In the genomic region with DNA sequence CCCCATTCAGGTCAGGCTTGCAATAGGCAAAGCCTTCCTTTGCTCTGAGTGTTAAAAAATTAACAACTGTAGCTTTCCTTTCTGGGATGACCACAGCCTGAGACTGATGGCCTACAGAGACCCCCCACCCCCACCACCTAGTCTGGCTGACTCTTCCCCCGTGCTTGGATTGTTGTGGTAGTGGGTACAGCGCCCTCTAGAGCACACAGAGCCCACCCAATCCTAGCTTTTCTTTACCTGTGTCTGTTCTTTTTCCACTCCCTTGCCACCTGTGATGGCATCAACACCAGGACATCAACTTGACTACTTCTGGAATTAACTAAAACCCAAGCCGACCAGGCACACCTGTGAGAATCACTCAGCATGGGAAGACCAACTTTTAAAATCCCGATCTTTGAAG, we compare ENCODE assay signal across 21 mouse cellular contexts.
DNase-seq lines count a peak whose midpoint lies in the region; ATAC-seq and TF ChIP-seq lines count a peak whose summit lies in the region.
"Had no signal": no experiment of that assay in that cellular context is flagged by ENCODE, and none has a peak within 500 bp of the region (broad histone marks: within the 10 kb centered on the region; RNA-seq: fewer than 3 reads in every experiment).

No protein-coding gene starts in this region.

- H3K4me3 ChIP-seq in liver, adult 2 months (ENCODE audit: insufficient read depth, low read depth, low read length) = no peak overlapping the region
- H3K4me3 ChIP-seq in small intestine, adult 2 months (ENCODE audit: low read depth, low read length) = no peak overlapping the region
- H3K4me3 ChIP-seq: embryonic facial prominence, embryonic 15.5 days; heart, embryonic 15.5 days; limb, embryonic 15.5 days; lung, embryonic 15.5 days; midbrain, embryonic 12.5 days; myocyte; neural tube, embryonic 15.5 days had no signal

- H3K9ac ChIP-seq in liver, adult 2 months (ENCODE audit: low read depth, low read length) = no peak overlapping the region
- H3K9ac ChIP-seq: embryonic facial prominence, embryonic 15.5 days; heart, embryonic 15.5 days; limb, embryonic 15.5 days; lung, embryonic 15.5 days; midbrain, embryonic 12.5 days; neural tube, embryonic 15.5 days had no signal

- ATAC-seq in inflammation-experienced regulatory T-cells, adult 6 months = no peak
- ATAC-seq: forebrain, embryonic 16.5 days had no signal

- no peak for DNase-seq in liver, adult 2 months (ENCODE audit: extremely low read depth, low read depth, low spot score)
- DNase-seq in liver = no peak
- peak; percentile 22 for DNase-seq in thymus, postnatal 0 days (ENCODE audit: low spot score)
- no peak for DNase-seq in thymus, adult 18-20 months
- no peak for DNase-seq in gastrocnemius, postnatal 4 days (ENCODE audit: low spot score in 2 of 2)
- DNase-seq: adrenal gland, postnatal 36 days; cerebellum, adult 18-20 months; cerebellum, postnatal 36 days; kidney, adult 8-10 months; kidney, postnatal 14 days; right cerebral cortex, postnatal 25 days had no signal

- peaks cover 2% of the 10 kb centered on the region; the same call in 1 of the 2 replicates for H3K4me1 ChIP-seq in liver, adult 2 months (ENCODE audit: control insufficient read depth, insufficient read depth, low read length)
- H3K4me1 ChIP-seq in small intestine, adult 2 months (ENCODE audit: control insufficient read depth, insufficient read depth, insufficient read length, low read length) = 0 out of 2 replicates have a peak, but pooled peaks cover 3% of the 10 kb centered on the region
- H3K4me1 ChIP-seq: midbrain, embryonic 12.5 days; neural tube, embryonic 15.5 days had no signal

- 0 out of 2 replicates have a peak, but pooled peaks have one; percentile 4 for TF ChIP-seq CTCF in liver, adult 2 months (IDR thresholded peaks at IDR 0.05; ENCODE audit: low read depth, low read length)
- TF ChIP-seq CTCF in small intestine, adult 2 months (IDR thresholded peaks at IDR 0.05; ENCODE audit: extremely low read depth, insufficient read length, insufficient replicate concordance, low read depth, low read length) = peak; percentile 4; the same call in 1 of the 2 replicates

- H3K27ac ChIP-seq in liver, adult 2 months (replicated peaks; ENCODE audit: insufficient read depth, low read depth, low read length) = no peak overlapping the region
- no peak overlapping the region for H3K27ac ChIP-seq in small intestine, adult 2 months (ENCODE audit: insufficient read depth, low read depth, low read length)
- H3K27ac ChIP-seq: embryonic facial prominence, embryonic 15.5 days; heart, embryonic 15.5 days; limb, embryonic 15.5 days; lung, embryonic 15.5 days; midbrain, embryonic 12.5 days; neural tube, embryonic 15.5 days had no signal

- WGBS in liver, adult 2 months = 73% methylated on average over 4 of the region's 4 CpGs
- 78% methylated on average over 4 of the region's 4 CpGs for WGBS in small intestine, adult 2 months

- no peak for TF ChIP-seq POLR2A in liver, adult 2 months (IDR thresholded peaks at IDR 0.05; ENCODE audit: extremely low read depth, insufficient read depth, low read length)
- TF ChIP-seq POLR2A in small intestine, adult 2 months (IDR thresholded peaks at IDR 0.05; ENCODE audit: low read depth, low read length) = no peak

- no peaks in the 10 kb centered on the region for H3K36me3 ChIP-seq in liver, adult 2 months (ENCODE audit: control insufficient read depth, insufficient read depth, low read length)
- H3K36me3 ChIP-seq in small intestine, adult 2 months (ENCODE audit: control insufficient read depth, insufficient read depth, low read length) = no peaks in the 10 kb centered on the region
- H3K36me3 ChIP-seq: embryonic facial prominence, embryonic 15.5 days; heart, embryonic 15.5 days; limb, embryonic 15.5 days; lung, embryonic 15.5 days; midbrain, embryonic 12.5 days; neural tube, embryonic 15.5 days had no signal

- no peaks in the 10 kb centered on the region for H3K27me3 ChIP-seq in liver, adult 2 months (ENCODE audit: control insufficient read depth, insufficient read depth, low read length)
- no peaks in the 10 kb centered on the region for H3K27me3 ChIP-seq in small intestine, adult 2 months (ENCODE audit: control insufficient read depth, insufficient read depth, low read length)
- H3K27me3 ChIP-seq: embryonic facial prominence, embryonic 15.5 days; heart, embryonic 15.5 days; limb, embryonic 15.5 days; lung, embryonic 15.5 days; neural tube, embryonic 15.5 days had no signal

- no peaks in the 10 kb centered on the region for H3K79me2 ChIP-seq in liver, adult 2 months (ENCODE audit: control insufficient read depth, insufficient read depth, low read length)
